Mouse (Mus musculus): ENCODE results near the gene Rnf38. TPM values are rescaled to one million over a fixed set of nuclear protein-coding genes. Genes with fewer than 3 reads are reported as not detected.
A peak's percentile ranks its signal among the peaks of the same experiment; 100 is the strongest.

The Rnf38 gene
- total RNA-seq, 1 experiment from 2014 or later, result 112 TPM

GRCm38 (mm10) chr4:44159839-44160238 lies 73.8 kb downstream of the Rnf38 start:
- 0 out of 2 replicates have a peak, but pooled peaks have one; percentile 13 for ATAC-seq (ENCODE audit: extremely low read depth, insufficient number of reproducible peaks, low FRiP score, poor library complexity, severe bottlenecking)

GRCm38 (mm10) chr4:44156481-44156880 lies 77.1 kb downstream of the Rnf38 start:
- no peak for ATAC-seq (ENCODE audit: extremely low read depth, insufficient number of reproducible peaks, low FRiP score, poor library complexity, severe bottlenecking)

GRCm38 (mm10) chr4:44154884-44155283 lies 78.7 kb downstream of the Rnf38 start:
- no peak for ATAC-seq (ENCODE audit: extremely low read depth, insufficient number of reproducible peaks, low FRiP score, poor library complexity, severe bottlenecking)

- ATAC-seq (ENCODE audit: extremely low read depth, insufficient number of reproducible peaks, low FRiP score, poor library complexity, severe bottlenecking), result no peak
Observed at GRCm38 (mm10) chr4:44152904-44153303, 80.7 kb downstream of the Rnf38 start.

- peak; percentile 44; the same call in 1 of the 2 replicates for ATAC-seq (ENCODE audit: extremely low read depth, insufficient number of reproducible peaks, low FRiP score, poor library complexity, severe bottlenecking)
Observed at GRCm38 (mm10) chr4:44126805-44127204, 106.8 kb downstream of the Rnf38 start.

GRCm38 (mm10) chr4:44119410-44120201 lies 114.0 kb downstream of the Rnf38 start:
- ATAC-seq (ENCODE audit: extremely low read depth, insufficient number of reproducible peaks, low FRiP score, poor library complexity, severe bottlenecking), result peak; percentile 59; the same call in 1 of the 2 replicates

- ATAC-seq (ENCODE audit: extremely low read depth, insufficient number of reproducible peaks, low FRiP score, poor library complexity, severe bottlenecking), result no peak
Observed at GRCm38 (mm10) chr4:44115046-44115445, 118.5 kb downstream of the Rnf38 start.

- ATAC-seq (ENCODE audit: extremely low read depth, insufficient number of reproducible peaks, low FRiP score, poor library complexity, severe bottlenecking), result peak; percentile 59
Observed at GRCm38 (mm10) chr4:44113393-44114138, 120.0 kb downstream of the Rnf38 start.

GRCm38 (mm10) chr4:44112741-44113140 lies 120.8 kb downstream of the Rnf38 start:
- ATAC-seq (ENCODE audit: extremely low read depth, insufficient number of reproducible peaks, low FRiP score, poor library complexity, severe bottlenecking), result no peak

- no peak for ATAC-seq (ENCODE audit: extremely low read depth, insufficient number of reproducible peaks, low FRiP score, poor library complexity, severe bottlenecking)
Observed at GRCm38 (mm10) chr4:44110771-44111170, 122.8 kb downstream of the Rnf38 start.

- ATAC-seq (ENCODE audit: extremely low read depth, insufficient number of reproducible peaks, low FRiP score, poor library complexity, severe bottlenecking), result no peak
Observed at GRCm38 (mm10) chr4:44108297-44108696, 125.3 kb downstream of the Rnf38 start.

- ATAC-seq (ENCODE audit: extremely low read depth, insufficient number of reproducible peaks, low FRiP score, poor library complexity, severe bottlenecking), result no peak
Observed at GRCm38 (mm10) chr4:44107339-44107738, 126.2 kb downstream of the Rnf38 start.

GRCm38 (mm10) chr4:44106297-44106821 lies 127.2 kb downstream of the Rnf38 start:
- ATAC-seq (ENCODE audit: extremely low read depth, insufficient number of reproducible peaks, low FRiP score, poor library complexity, severe bottlenecking), result no peak

GRCm38 (mm10) chr4:44104195-44104917 lies 129.2 kb downstream of the Rnf38 start:
- ATAC-seq (ENCODE audit: extremely low read depth, insufficient number of reproducible peaks, low FRiP score, poor library complexity, severe bottlenecking), result no peak

- no peak for ATAC-seq (ENCODE audit: extremely low read depth, insufficient number of reproducible peaks, low FRiP score, poor library complexity, severe bottlenecking)
Observed at GRCm38 (mm10) chr4:44103620-44104019, 130.0 kb downstream of the Rnf38 start.

- peak; percentile 1; the same call in 1 of the 2 replicates for ATAC-seq (ENCODE audit: extremely low read depth, insufficient number of reproducible peaks, low FRiP score, poor library complexity, severe bottlenecking)
Observed at GRCm38 (mm10) chr4:44097576-44098335, 135.8 kb downstream of the Rnf38 start.

GRCm38 (mm10) chr4:44094475-44094874 lies 139.1 kb downstream of the Rnf38 start:
- no peak for ATAC-seq (ENCODE audit: extremely low read depth, insufficient number of reproducible peaks, low FRiP score, poor library complexity, severe bottlenecking)

GRCm38 (mm10) chr4:44092359-44092758 lies 141.2 kb downstream of the Rnf38 start:
- no peak for ATAC-seq (ENCODE audit: extremely low read depth, insufficient number of reproducible peaks, low FRiP score, poor library complexity, severe bottlenecking)
